Mouse (Mus musculus) urinary bladder, postnatal 4 days (tissue): ENCODE results near the gene Kremen1.

ENCODE experiments used
- DNase-seq, 2 experiments: peaks; one replicate each; pipeline ENCODE4 v3.0.0; 2021 to 2022; ENCODE audit warnings: low spot score in 2 of 2

The Kremen1 gene

GRCm38 (mm10) chr11:5172861-5173260, 88.5 kb downstream of the Kremen1 start:
- no peak for DNase-seq

GRCm38 (mm10) chr11:5167311-5167710, 94.0 kb downstream of the Kremen1 start:
- no peak for DNase-seq

- peak in 1 of 2 experiments; percentile 38 for DNase-seq
Observed at GRCm38 (mm10) chr11:5165471-5165916, 95.9 kb downstream of the Kremen1 start.

- no peak for DNase-seq
Observed at GRCm38 (mm10) chr11:5164310-5164709, 97.0 kb downstream of the Kremen1 start.

GRCm38 (mm10) chr11:5163421-5163820, 97.9 kb downstream of the Kremen1 start:
- DNase-seq: no peak

GRCm38 (mm10) chr11:5160722-5161485, 100.5 kb downstream of the Kremen1 start:
- no peak for DNase-seq

- DNase-seq: no peak
Observed at GRCm38 (mm10) chr11:5158056-5158455, 103.3 kb downstream of the Kremen1 start.

- DNase-seq: no peak
Observed at GRCm38 (mm10) chr11:5154961-5155805, 106.2 kb downstream of the Kremen1 start.

GRCm38 (mm10) chr11:5151680-5152337, 109.5 kb downstream of the Kremen1 start, which contains the start of gene Emid1:
Emid1 (minus strand) TSS chr11:5152257.
- no peak for DNase-seq

- DNase-seq: no peak
Observed at GRCm38 (mm10) chr11:5151247-5151630, 110.1 kb downstream of the Kremen1 start.

- DNase-seq: no peak
Observed at GRCm38 (mm10) chr11:5150416-5151246, 110.7 kb downstream of the Kremen1 start.

- DNase-seq: no peak
Observed at GRCm38 (mm10) chr11:5149955-5150354, 111.4 kb downstream of the Kremen1 start.

- peak in 1 of 2 experiments; percentile 47 for DNase-seq
Observed at GRCm38 (mm10) chr11:5149249-5149648, 112.1 kb downstream of the Kremen1 start.

- DNase-seq: no peak
Observed at GRCm38 (mm10) chr11:5145600-5145999, 115.8 kb downstream of the Kremen1 start.

GRCm38 (mm10) chr11:5141965-5142364, 119.4 kb downstream of the Kremen1 start:
- no peak for DNase-seq
